Mouse (Mus musculus) thymus, adult 2 months (tissue): ENCODE results near the gene Gart.

Source experiments
- CTCF ChIP-seq: fragments of 200-500 bp; IDR thresholded peaks from 2 replicates; pipeline ENCODE4 v1.5.1; 2012; ENCODE audit warnings: mild to moderate bottlenecking, control low read depth, low read length, moderate library complexity, borderline replicate concordance; ENCODE audit not compliant: control insufficient read depth, poor library complexity, insufficient read depth; ENCODE audit errors: extremely low read depth
- POLR2A ChIP-seq: fragments of 200-500 bp; IDR thresholded peaks from 2 replicates; pipeline ENCODE4 v1.6.1; 2012; ENCODE audit warnings: mild to moderate bottlenecking, low read length, control low read depth, moderate library complexity; ENCODE audit not compliant: control insufficient read depth, poor library complexity, insufficient read depth; ENCODE audit errors: extremely low read depth

DNA sequence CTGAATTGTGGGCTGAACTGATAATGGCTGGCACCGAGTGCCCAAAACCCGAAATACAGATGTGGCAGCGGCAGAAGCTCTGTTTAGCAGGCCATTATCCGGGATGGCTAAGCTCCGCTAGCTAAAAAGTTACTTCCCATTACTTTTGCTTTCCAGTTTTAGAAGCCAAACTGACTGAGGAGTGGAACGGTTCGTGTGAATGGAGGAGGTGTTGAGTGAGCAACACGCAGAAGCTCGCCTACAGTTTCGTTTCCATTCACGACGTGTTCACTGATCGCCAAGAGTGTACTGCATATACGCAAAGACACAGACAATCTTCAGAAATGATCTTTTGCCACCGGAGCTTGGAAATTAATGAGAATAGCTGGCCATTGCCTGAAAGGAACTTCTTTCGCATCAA is 15.6 kb upstream of the Gart start:
- no peak for TF ChIP-seq CTCF
- no peak for TF ChIP-seq POLR2A
